Mouse (Mus musculus): ENCODE results near the gene Rflna.
A peak's percentile ranks its signal among the peaks of the same experiment; 100 is the strongest.

Rflna gene

GRCm38 (mm10) chr5:125002969-125003872 lies at the start of gene Rflna:
Gene Rflna (plus strand): TSS chr5:125003221.
- peak; percentile 56 to 58 for DNase-seq

- DNase-seq: peak; percentile 83 to 89
These were observed 48.4 kb upstream of the Rflna start for GRCm38 (mm10) chr5:124954404-124955305.

- DNase-seq: peak in 1 of 2 experiments; percentile 21
These were observed 45.5 kb upstream of the Rflna start for GRCm38 (mm10) chr5:124957491-124957890.

- DNase-seq: no peak
These were observed 43.9 kb upstream of the Rflna start for GRCm38 (mm10) chr5:124959099-124959498.

- peak; percentile 90 to 93 for DNase-seq
These were observed 42.7 kb upstream of the Rflna start for GRCm38 (mm10) chr5:124960131-124960901.

GRCm38 (mm10) chr5:124961433-124961832 lies 41.6 kb upstream of the Rflna start:
- DNase-seq: no peak

GRCm38 (mm10) chr5:124962761-124963160 lies 40.3 kb upstream of the Rflna start:
- DNase-seq: peak in 1 of 2 experiments; percentile 24

GRCm38 (mm10) chr5:124963806-124964672 lies 39.0 kb upstream of the Rflna start:
- DNase-seq: peak; percentile 86 to 88

GRCm38 (mm10) chr5:124966622-124967332 lies 36.2 kb upstream of the Rflna start:
- DNase-seq: peak; percentile 79 to 85

GRCm38 (mm10) chr5:124969790-124970189 lies 33.2 kb upstream of the Rflna start:
- no peak for DNase-seq

GRCm38 (mm10) chr5:124986222-124986621 lies 16.8 kb upstream of the Rflna start:
- no peak for DNase-seq

GRCm38 (mm10) chr5:124986656-124987055 lies 16.4 kb upstream of the Rflna start:
- no peak for DNase-seq

- no peak for DNase-seq
These were observed 13.3 kb upstream of the Rflna start for GRCm38 (mm10) chr5:124989724-124990123.

GRCm38 (mm10) chr5:124992323-124992722 lies 10.7 kb upstream of the Rflna start:
- no peak for DNase-seq

- DNase-seq: peak; percentile 38 to 50
These were observed 10.1 kb upstream of the Rflna start for GRCm38 (mm10) chr5:124992891-124993290.

- peak in 1 of 2 experiments; percentile 28 for DNase-seq
These were observed 6.2 kb upstream of the Rflna start for GRCm38 (mm10) chr5:124996816-124997215.

GRCm38 (mm10) chr5:124997913-124998312 lies 5.1 kb upstream of the Rflna start:
- DNase-seq: no peak

GRCm38 (mm10) chr5:125000756-125001250 lies 2.2 kb upstream of the Rflna start:
- no peak for DNase-seq

GRCm38 (mm10) chr5:125003873-125004255 lies 843 bp downstream of the Rflna start:
- no peak for DNase-seq

- DNase-seq: peak; percentile 69 to 70
These were observed 3.0 kb downstream of the Rflna start for GRCm38 (mm10) chr5:125005871-125006652.
